Mouse (Mus musculus): ENCODE data around the gene Atl3.

The Atl3 gene

GRCm38 (mm10) chr19:7556641-7557040 lies 62.8 kb downstream of the Atl3 start:
- in situ Hi-C loops (cut with MboI, MseI) = loop anchor here in 1 of 2 experiments (5.0 kb wide), 1 partner anchor 34 kb away; no protein-coding TSS in a partner anchor

- in situ Hi-C loops (cut with MboI, MseI) = loop anchor here in 1 of 2 experiments (5.0 kb wide), 1 partner anchor 35 kb away; no protein-coding TSS in a partner anchor
Measured at GRCm38 (mm10) chr19:7557328-7557822, 63.5 kb downstream of the Atl3 start, which contains the start of gene Pla2g16. Pla2g16 (plus strand) TSS chr19:7557459.

GRCm38 (mm10) chr19:7557844-7558243 lies 64.0 kb downstream of the Atl3 start:
- in situ Hi-C loops (cut with MboI, MseI) = loop anchor here in 1 of 2 experiments (5.0 kb wide), 1 partner anchor 36 kb away; no protein-coding TSS in a partner anchor

- in situ Hi-C loops (cut with MboI, MseI) = loop anchor here in 1 of 2 experiments (5.0 kb wide), 1 partner anchor 36 kb away; no protein-coding TSS in a partner anchor
Measured at GRCm38 (mm10) chr19:7558675-7559074, 64.8 kb downstream of the Atl3 start.

GRCm38 (mm10) chr19:7559986-7560385 lies 66.1 kb downstream of the Atl3 start:
- in situ Hi-C loops (cut with MboI, MseI) = loop anchor here (5.0 kb wide), 2 partner anchors 38 to 1317 kb away; no protein-coding TSS in a partner anchor

GRCm38 (mm10) chr19:7561456-7561855 lies 67.6 kb downstream of the Atl3 start:
- in situ Hi-C loops (cut with MboI, MseI) = loop anchor here in 1 of 2 experiments (5.0 kb wide), 1 partner anchor 1316 kb away; no protein-coding TSS in a partner anchor

GRCm38 (mm10) chr19:7562601-7563129 lies 68.8 kb downstream of the Atl3 start:
- in situ Hi-C loops (cut with MboI, MseI) = loop anchor here in 1 of 2 experiments (5.0 kb wide), 1 partner anchor 1315 kb away; no protein-coding TSS in a partner anchor

GRCm38 (mm10) chr19:7563676-7564075 lies 69.8 kb downstream of the Atl3 start:
- in situ Hi-C loops (cut with MboI, MseI) = loop anchor here in 1 of 2 experiments (5.0 kb wide), 1 partner anchor 1314 kb away; no protein-coding TSS in a partner anchor

GRCm38 (mm10) chr19:7564457-7564856 lies 70.6 kb downstream of the Atl3 start:
- in situ Hi-C loops (cut with MboI, MseI) = loop anchor here in 1 of 2 experiments (5.0 kb wide), 1 partner anchor 1313 kb away; no protein-coding TSS in a partner anchor

- in situ Hi-C loops (cut with MboI, MseI) = no loop called here
Measured at GRCm38 (mm10) chr19:7566826-7567225, 73.0 kb downstream of the Atl3 start.

GRCm38 (mm10) chr19:7568364-7568763 lies 74.5 kb downstream of the Atl3 start:
- in situ Hi-C loops (cut with MboI, MseI) = no loop called here

GRCm38 (mm10) chr19:7569650-7570049 lies 75.8 kb downstream of the Atl3 start:
- in situ Hi-C loops (cut with MboI, MseI) = loop anchor here in 1 of 2 experiments (10.0 kb wide), 1 partner anchor 1245 kb away; the partner anchor contains the start of gene Ttc9c

GRCm38 (mm10) chr19:7576180-7576579 lies 82.3 kb downstream of the Atl3 start:
- in situ Hi-C loops (cut with MboI, MseI) = loop anchor here in 1 of 2 experiments (10.0 kb wide), 1 partner anchor 1239 kb away; the partner anchor contains the start of gene Ttc9c

- in situ Hi-C loops (cut with MboI, MseI) = loop anchor here in 1 of 2 experiments (10.0 kb wide), 1 partner anchor 1237 kb away; the partner anchor contains the start of gene Ttc9c
Measured at GRCm38 (mm10) chr19:7577710-7578109, 83.9 kb downstream of the Atl3 start.

GRCm38 (mm10) chr19:7581042-7581441 lies 87.2 kb downstream of the Atl3 start:
- in situ Hi-C loops (cut with MboI, MseI) = no loop called here

GRCm38 (mm10) chr19:7583101-7583500 lies 89.3 kb downstream of the Atl3 start:
- in situ Hi-C loops (cut with MboI, MseI) = no loop called here

- in situ Hi-C loops (cut with MboI, MseI) = no loop called here
Measured at GRCm38 (mm10) chr19:7583599-7583998, 89.8 kb downstream of the Atl3 start.

- in situ Hi-C loops (cut with MboI, MseI) = no loop called here
Measured at GRCm38 (mm10) chr19:7585279-7585678, 91.4 kb downstream of the Atl3 start.

- in situ Hi-C loops (cut with MboI, MseI) = no loop called here
Measured at GRCm38 (mm10) chr19:7585764-7586163, 91.9 kb downstream of the Atl3 start.
